Mouse (Mus musculus) brain, embryonic 14.5 days (tissue): ENCODE measurements around the gene Ankrd12.

Source experiments
- CTCF ChIP-seq: fragments of 200-500 bp; IDR thresholded peaks from 2 replicates; pipeline ENCODE4 v1.5.1; 2012; ENCODE audit warnings: inconsistent platforms, mild to moderate bottlenecking, moderate library complexity, borderline replicate concordance; ENCODE audit not compliant: insufficient read depth, insufficient read length; ENCODE audit errors: extremely low read depth
- POLR2A ChIP-seq: fragments of 200-500 bp; IDR thresholded peaks from 2 replicates; pipeline ENCODE4 v1.6.1; 2012; ENCODE audit warnings: mild to moderate bottlenecking, inconsistent platforms, borderline replicate concordance; ENCODE audit not compliant: poor library complexity, insufficient read depth, insufficient read length, severe bottlenecking; ENCODE audit errors: extremely low read depth

GRCm38 (mm10) chr17:65940221-65940620, 136.7 kb downstream of the Ankrd12 start:
- TF ChIP-seq POLR2A (no peak), CTCF (no peak)
